Mouse (Mus musculus) T-cell, adult 66 days (primary cell): Measurements from ENCODE around the gene Smarcd1. TPM values are rescaled to one million over a fixed set of nuclear protein-coding genes. Genes with fewer than 3 reads are reported as not detected.

Experiments
- total RNA-seq, 2 experiments: library from RNA; stranded (reverse); gene quantifications; 3 replicates in 1 of 2; 4 replicates in 1 of 2; pipeline ENCODE4 v1.2.4; 2023

The Smarcd1 gene
- 10 to 100 TPM; 59.8 to 68.1 TPM for total RNA-seq

DNA sequence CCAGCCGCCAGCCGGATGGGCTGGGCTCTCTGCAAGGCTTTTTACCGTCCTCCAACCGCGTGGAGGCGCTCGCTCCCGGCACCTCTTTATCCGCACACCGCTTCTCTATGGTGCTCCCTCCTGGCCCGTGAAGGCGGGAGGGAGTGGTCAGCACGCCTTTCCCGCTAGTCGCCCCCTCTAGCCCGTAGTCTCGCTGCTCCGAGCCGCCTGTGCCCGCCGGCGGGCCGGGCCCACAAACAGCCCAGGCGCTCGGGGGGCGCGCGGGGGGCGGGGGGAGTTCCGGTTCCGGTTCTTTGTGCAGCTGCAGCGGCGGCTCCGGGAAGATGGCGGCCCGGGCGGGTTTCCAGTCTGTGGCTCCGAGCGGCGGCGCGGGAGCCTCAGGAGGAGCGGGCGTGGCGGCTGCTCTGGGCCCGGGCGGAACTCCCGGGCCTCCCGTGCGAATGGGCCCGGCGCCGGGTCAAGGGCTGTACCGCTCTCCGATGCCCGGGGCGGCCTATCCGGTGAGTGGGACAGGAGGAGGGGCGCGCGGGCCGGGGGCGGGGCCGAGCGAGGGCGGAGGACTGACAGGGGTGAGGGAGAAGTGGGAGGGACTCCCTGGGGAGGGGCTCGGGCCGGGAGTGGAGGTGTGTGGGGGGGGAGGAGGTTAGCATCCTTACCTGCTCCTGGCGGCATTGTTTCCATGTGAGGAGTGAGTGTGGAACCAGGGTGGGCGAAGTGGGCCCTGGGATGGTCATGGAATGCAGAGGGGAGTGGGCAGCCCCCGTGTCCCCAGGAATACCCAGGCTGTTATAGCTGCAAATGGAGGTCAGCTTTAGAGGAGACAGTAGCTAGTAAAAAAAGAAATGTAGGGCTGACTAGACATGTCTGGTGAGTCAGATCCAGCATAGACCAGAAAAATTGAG lies at the start of gene Smarcd1:
TSS of gene Smarcd1 (plus strand) at position 131 of the 902 bp plus-strand sequence.

DNA sequence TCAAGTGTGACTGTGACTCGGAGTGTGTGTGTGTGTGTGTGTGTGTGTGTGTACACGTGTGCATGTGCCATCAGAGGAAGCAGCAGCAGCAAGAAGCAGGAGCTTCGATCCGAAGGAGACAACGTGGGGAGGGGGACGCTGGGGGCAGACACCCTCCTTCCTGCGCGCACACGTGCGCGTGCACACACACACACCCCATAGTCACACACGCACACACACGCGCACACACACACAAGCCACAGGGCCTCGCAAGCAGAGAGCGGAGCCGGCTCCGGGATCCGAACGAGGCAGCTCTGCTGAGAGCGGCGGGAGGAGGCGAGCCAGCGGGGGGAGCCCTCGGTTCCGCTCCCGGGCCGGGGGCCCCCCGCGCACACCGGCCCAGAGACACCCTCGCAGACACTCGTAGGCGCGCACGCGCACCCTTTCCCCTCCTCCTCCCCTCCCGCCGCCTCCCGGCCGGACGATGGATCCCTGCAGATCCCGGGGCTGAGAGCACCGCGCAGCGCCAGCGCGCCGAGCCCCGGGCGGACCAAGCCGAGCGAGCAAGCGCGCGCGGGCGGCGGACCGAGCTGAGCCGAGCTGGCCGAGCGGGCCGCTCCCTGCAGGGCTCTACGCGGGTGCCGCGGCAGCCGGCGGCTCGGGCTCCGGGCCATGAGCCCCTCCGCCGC lies 31.6 kb upstream of the Smarcd1 start, which contains the start of gene Asic1:
TSS of gene Asic1 (plus strand) at position 215 of the 668 bp plus-strand sequence.

DNA sequence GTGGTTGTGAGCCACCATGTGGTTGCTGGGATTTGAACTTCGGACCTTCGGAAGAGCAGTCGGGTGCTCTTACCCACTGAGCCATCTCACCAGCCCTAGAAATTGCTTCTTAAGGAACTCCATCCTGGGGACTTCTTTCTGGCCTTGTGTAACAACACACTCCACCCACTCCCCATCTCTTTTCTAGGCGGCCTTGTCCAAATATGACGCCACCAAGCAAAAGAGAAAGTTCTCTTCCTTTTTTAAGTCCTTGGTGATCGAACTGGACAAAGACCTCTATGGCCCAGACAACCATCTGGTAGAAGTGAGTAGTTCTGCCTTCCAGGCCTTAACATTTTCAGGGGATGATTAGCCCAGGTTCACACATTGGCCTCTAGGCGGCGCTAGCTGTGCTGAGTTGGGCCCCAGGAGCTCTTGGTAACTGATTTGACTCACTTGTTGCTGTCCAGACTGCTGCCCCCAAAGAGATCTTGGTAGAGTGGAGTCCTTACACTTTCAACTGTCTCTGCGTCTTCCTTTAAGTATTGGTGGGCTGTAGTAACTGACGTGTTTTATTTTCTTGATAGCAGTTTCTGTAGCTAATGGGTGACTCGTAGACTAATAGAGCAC lies 3.6 kb downstream of the Smarcd1 start, which contains the start of gene Gm17349:
TSS of gene Gm17349 (minus strand) at position 51 of the 609 bp plus-strand sequence.

DNA sequence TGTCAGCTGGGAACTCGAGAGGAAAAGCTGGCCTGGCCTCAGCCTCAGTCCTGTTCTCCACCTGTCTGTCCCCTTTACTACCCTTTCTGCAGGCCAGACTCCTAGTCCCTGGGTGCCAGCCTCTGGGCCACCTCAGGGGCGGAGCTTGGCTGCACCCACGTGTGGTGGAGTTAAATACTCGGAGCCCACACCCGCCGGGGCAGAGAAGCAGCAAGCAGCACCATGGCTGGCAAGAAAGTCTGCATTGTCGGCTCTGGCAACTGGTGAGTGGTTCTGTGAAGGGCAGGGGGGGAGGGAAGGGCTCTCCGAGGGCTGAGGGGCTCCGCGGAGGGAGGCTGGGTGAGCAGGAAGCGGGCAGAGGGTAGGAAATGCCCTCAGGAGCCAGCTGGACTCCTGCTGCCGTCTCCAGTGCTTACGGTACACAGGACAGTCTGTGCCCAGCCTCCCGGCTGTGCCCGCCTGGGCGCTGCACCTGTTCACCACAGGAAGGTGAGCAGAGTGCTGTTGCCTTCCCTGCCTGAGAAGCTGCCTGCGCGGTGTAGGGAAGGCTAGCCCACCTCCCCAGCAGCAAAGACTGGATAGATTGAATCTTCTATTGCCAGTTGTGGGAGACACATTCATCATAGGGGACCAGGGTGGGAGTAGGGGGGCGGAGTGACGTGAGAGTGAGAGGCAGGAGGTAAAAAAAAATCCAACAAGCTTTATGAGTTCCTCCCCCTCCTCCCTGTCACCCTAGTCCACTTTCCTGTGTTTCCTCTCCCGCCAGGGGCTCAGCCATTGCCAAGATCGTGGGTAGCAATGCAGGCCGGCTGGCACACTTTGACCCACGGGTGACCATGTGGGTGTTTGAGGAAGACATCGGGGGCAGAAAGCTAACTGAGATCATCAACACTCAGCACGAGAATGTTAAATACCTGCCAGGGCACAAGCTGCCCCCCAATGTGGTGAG lies 15.7 kb downstream of the Smarcd1 start, which contains the start of gene Gpd1:
TSS of gene Gpd1 (plus strand) at position 130 of the 949 bp plus-strand sequence.

DNA sequence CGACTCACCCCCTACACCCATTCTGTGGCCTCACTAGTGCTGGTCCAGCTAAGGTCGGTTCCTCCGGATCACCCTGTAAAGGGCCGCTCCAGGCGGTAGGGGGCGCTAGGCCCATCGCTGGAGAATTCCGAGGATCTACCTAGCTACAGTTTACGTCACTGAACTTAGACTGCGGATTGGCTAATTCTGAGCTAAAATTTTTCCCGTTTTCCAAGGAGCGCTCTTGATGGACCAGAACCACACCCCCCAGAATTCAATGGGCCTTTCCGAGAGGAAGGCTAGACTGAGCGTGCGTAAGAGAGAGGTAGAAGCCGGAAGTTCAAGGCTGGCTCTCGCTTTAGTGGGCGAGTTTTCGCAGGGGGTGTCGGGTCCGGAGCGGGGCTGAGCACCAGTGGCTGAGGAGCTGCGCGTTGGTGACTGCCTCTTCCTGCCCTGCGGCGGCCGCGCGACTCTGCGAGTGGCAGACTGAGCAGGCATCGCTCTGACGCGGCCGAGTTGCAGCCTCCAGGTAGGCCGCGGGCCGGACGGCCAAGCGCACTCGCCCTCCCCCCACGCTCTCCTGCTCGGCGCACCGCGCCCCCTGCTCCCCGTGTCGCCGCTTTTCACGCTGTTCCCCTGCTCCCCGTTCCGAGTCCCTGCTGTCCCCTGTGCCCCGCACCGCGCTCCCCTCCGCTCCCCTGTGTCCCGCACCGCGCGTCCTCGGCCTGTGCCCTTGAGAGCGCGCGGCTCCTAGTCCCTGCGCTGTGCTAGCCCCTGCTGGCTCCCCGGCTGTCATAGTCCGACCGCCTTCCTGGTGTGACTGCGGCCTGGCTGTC lies 23.6 kb downstream of the Smarcd1 start, which contains the start of gene Cox14:
TSS of gene Cox14 (plus strand) at position 278 of the 815 bp plus-strand sequence.

Other genes starting within 250 kb of the Smarcd1 start
- gene Nckap5l, start 244.4 kb upstream of the Smarcd1 start, total RNA-seq, result 10 to 100 TPM; 44.1 to 45.4 TPM
- gene Bcdin3d, start 227.4 kb upstream of the Smarcd1 start, total RNA-seq, result 10 to 100 TPM in 1 of 2 experiments, 1 to 10 TPM in 1; 9.6 to 10.7 TPM
- not detected for gene Faim2, start 174.0 kb upstream of the Smarcd1 start, total RNA-seq
- not detected for gene Aqp2, start 123.1 kb upstream of the Smarcd1 start, total RNA-seq
- not detected for gene Aqp5, start 111.3 kb upstream of the Smarcd1 start, total RNA-seq
- gene Aqp6, start 100.7 kb upstream of the Smarcd1 start, total RNA-seq, result not detected
- 10 to 100 TPM; 31.1 to 51.2 TPM for gene Racgap1, start 50.5 kb upstream of the Smarcd1 start, total RNA-seq
- gene Asic1, start 31.8 kb upstream of the Smarcd1 start, total RNA-seq, result not detected
- gene Gm17349, start 3.4 kb downstream of the Smarcd1 start, total RNA-seq, result 1 to 10 TPM in 1 of 2 experiments, not detected in 1; 4.3 TPM
- 1 to 10 TPM in 1 of 2 experiments, under 1 TPM in 1; 0.50 to 1.5 TPM for gene Gpd1, start 15.4 kb downstream of the Smarcd1 start, total RNA-seq
- 10 to 100 TPM; 53.5 to 54.2 TPM for gene Cox14, start 23.5 kb downstream of the Smarcd1 start, total RNA-seq
- 10 to 100 TPM; 62.3 to 65.5 TPM for gene Cers5, start 70.8 kb downstream of the Smarcd1 start, total RNA-seq
- 1 to 10 TPM in 1 of 2 experiments, under 1 TPM in 1; 0.36 to 1.2 TPM for gene Lima1, start 173.3 kb downstream of the Smarcd1 start, total RNA-seq